Mouse (Mus musculus): ENCODE measurements around the gene Clmn. TPM values are rescaled to one million over a fixed set of nuclear protein-coding genes. Genes with fewer than 3 reads are reported as not detected.
A peak's percentile ranks its signal among the peaks of the same experiment; 100 is the strongest.

Clmn gene
- polyA plus RNA-seq, 1 experiment from 2014 or later = 4.9 TPM

- H3K9ac ChIP-seq = no peak overlapping the region
- WGBS = 95% methylated on average over 7 of the region's 7 CpGs
Measured at GRCm38 (mm10) chr12:104823722-104824121, 41.2 kb downstream of the Clmn start.

GRCm38 (mm10) chr12:104822838-104823599, 41.9 kb downstream of the Clmn start:
- H3K4me2 ChIP-seq = no peak overlapping the region
- H3K27ac ChIP-seq = peak overlapping the region; percentile 65; the same call in 1 of the 2 replicates
- peak; percentile 7; the same call in 1 of the 2 replicates for ATAC-seq (replicated peaks; ENCODE audit: low FRiP score)
- no peak overlapping the region for H3K4me3 ChIP-seq (replicated peaks)
- H3K9ac ChIP-seq = no peak overlapping the region
- no peaks in the 10 kb centered on the region for H3K36me3 ChIP-seq
- H3K9me3 ChIP-seq (replicated peaks) = no peaks in the 10 kb centered on the region
- H3K4me1 ChIP-seq = peaks cover 63% of the 10 kb centered on the region
- no peaks in the 10 kb centered on the region for H3K27me3 ChIP-seq
- 83% methylated on average over 10 of the region's 10 CpGs for WGBS

More at GRCm38 (mm10) chr12:104823722-104824121, 41.2 kb downstream of the Clmn start:
- Histone ChIP-seq H3K9me3 (replicated peaks) (no peaks in the 10 kb centered on the region), H3K27me3 (no peaks in the 10 kb centered on the region), H3K4me3 (replicated peaks) (no peak overlapping the region), H3K36me3 (no peaks in the 10 kb centered on the region), H3K4me1 (peaks cover 65% of the 10 kb centered on the region), H3K4me2 (no peak overlapping the region), H3K27ac (no peak overlapping the region)
- ATAC-seq (replicated peaks; ENCODE audit: low FRiP score) = no peak

GRCm38 (mm10) chr12:104822151-104822550, 42.7 kb downstream of the Clmn start:
- no peaks in the 10 kb centered on the region for H3K9me3 ChIP-seq (replicated peaks)

GRCm38 (mm10) chr12:104820061-104820460, 44.8 kb downstream of the Clmn start:
- no peak overlapping the region for H3K9ac ChIP-seq
- H3K4me2 ChIP-seq = no peak overlapping the region
- H3K9me3 ChIP-seq (replicated peaks) = no peaks in the 10 kb centered on the region
- H3K27me3 ChIP-seq = no peaks in the 10 kb centered on the region
- H3K4me1 ChIP-seq = peaks cover 63% of the 10 kb centered on the region
- no peak overlapping the region for H3K27ac ChIP-seq
- 64% methylated on average over 5 of the region's 5 CpGs for WGBS
- H3K36me3 ChIP-seq = no peaks in the 10 kb centered on the region
- ATAC-seq (replicated peaks; ENCODE audit: low FRiP score) = no peak
- H3K4me3 ChIP-seq (replicated peaks) = no peak overlapping the region

More at GRCm38 (mm10) chr12:104822151-104822550, 42.7 kb downstream of the Clmn start:
- 49% methylated on average over 8 of the region's 8 CpGs for WGBS
- Histone ChIP-seq H3K4me1 (peaks cover 66% of the 10 kb centered on the region), H3K27me3 (no peaks in the 10 kb centered on the region), H3K9ac (no peak overlapping the region), H3K4me3 (replicated peaks) (no peak overlapping the region), H3K27ac (peak overlapping the region; percentile 65), H3K4me2 (no peak overlapping the region), H3K36me3 (no peaks in the 10 kb centered on the region)
- ATAC-seq (replicated peaks; ENCODE audit: low FRiP score) = peak; percentile 35

- ATAC-seq (replicated peaks; ENCODE audit: low FRiP score) = no peak
- Histone ChIP-seq H3K4me3 (replicated peaks) (no peak overlapping the region), H3K36me3 (no peaks in the 10 kb centered on the region), H3K4me1 (peaks cover 62% of the 10 kb centered on the region), H3K4me2 (no peak overlapping the region), H3K9ac (no peak overlapping the region), H3K27ac (no peak overlapping the region), H3K9me3 (replicated peaks) (no peaks in the 10 kb centered on the region), H3K27me3 (no peaks in the 10 kb centered on the region)
- WGBS = 49% methylated on average over 8 of the region's 8 CpGs
Measured at GRCm38 (mm10) chr12:104819050-104819449, 45.8 kb downstream of the Clmn start.

- no peak overlapping the region for H3K4me2 ChIP-seq
- no peaks in the 10 kb centered on the region for H3K9me3 ChIP-seq (replicated peaks)
- no peak overlapping the region for H3K4me3 ChIP-seq (replicated peaks)
- no peaks in the 10 kb centered on the region for H3K27me3 ChIP-seq
- no peak for ATAC-seq (replicated peaks; ENCODE audit: low FRiP score)
- H3K4me1 ChIP-seq = peaks cover 61% of the 10 kb centered on the region
- WGBS = 77% methylated on average over 7 of the region's 7 CpGs
- H3K9ac ChIP-seq = no peak overlapping the region
- H3K36me3 ChIP-seq = no peaks in the 10 kb centered on the region
- no peak overlapping the region for H3K27ac ChIP-seq
Measured at GRCm38 (mm10) chr12:104818057-104818456, 46.8 kb downstream of the Clmn start.

- WGBS = 34% methylated on average over 12 of the region's 12 CpGs
- ATAC-seq (replicated peaks; ENCODE audit: low FRiP score) = no peak
- no peak overlapping the region for H3K4me3 ChIP-seq (replicated peaks)
- no peak overlapping the region for H3K9ac ChIP-seq
- H3K36me3 ChIP-seq = no peaks in the 10 kb centered on the region
- H3K27me3 ChIP-seq = no peaks in the 10 kb centered on the region
- H3K27ac ChIP-seq = peak overlapping the region; percentile 51; the same call in 1 of the 2 replicates
- H3K9me3 ChIP-seq (replicated peaks) = no peaks in the 10 kb centered on the region
- H3K4me2 ChIP-seq = no peak overlapping the region
- peaks cover 54% of the 10 kb centered on the region for H3K4me1 ChIP-seq
Measured at GRCm38 (mm10) chr12:104817172-104817866, 47.6 kb downstream of the Clmn start.

- ATAC-seq (replicated peaks; ENCODE audit: low FRiP score) = peak; percentile 52; the same call in 1 of the 2 replicates
- H3K27ac ChIP-seq = no peak overlapping the region
Measured at GRCm38 (mm10) chr12:104814291-104814690, 50.6 kb downstream of the Clmn start.

GRCm38 (mm10) chr12:104813762-104814161, 51.1 kb downstream of the Clmn start:
- H3K9me3 ChIP-seq (replicated peaks) = no peaks in the 10 kb centered on the region
- no peaks in the 10 kb centered on the region for H3K36me3 ChIP-seq
- peaks cover 51% of the 10 kb centered on the region for H3K4me1 ChIP-seq
- H3K4me3 ChIP-seq (replicated peaks) = no peak overlapping the region
- 0 out of 2 replicates have a peak, but pooled peaks cover 3% of the 10 kb centered on the region for H3K27me3 ChIP-seq
- H3K4me2 ChIP-seq = no peak overlapping the region
- no peak overlapping the region for H3K9ac ChIP-seq
- H3K27ac ChIP-seq = no peak overlapping the region
- no peak for ATAC-seq (replicated peaks; ENCODE audit: low FRiP score)
- 66% methylated on average over 13 of the region's 13 CpGs for WGBS

More at GRCm38 (mm10) chr12:104814291-104814690, 50.6 kb downstream of the Clmn start:
- H3K4me1 ChIP-seq = peaks cover 48% of the 10 kb centered on the region
- H3K9me3 ChIP-seq (replicated peaks) = no peaks in the 10 kb centered on the region
- no peak overlapping the region for H3K4me3 ChIP-seq (replicated peaks)
- peak overlapping the region; percentile 2; the same call in 1 of the 2 replicates for H3K4me2 ChIP-seq
- WGBS = 27% methylated on average over 7 of the region's 7 CpGs
- 0 out of 2 replicates have a peak, but pooled peaks cover 3% of the 10 kb centered on the region for H3K27me3 ChIP-seq
- H3K36me3 ChIP-seq = no peaks in the 10 kb centered on the region
- no peak overlapping the region for H3K9ac ChIP-seq

- H3K27ac ChIP-seq = no peak overlapping the region
- H3K36me3 ChIP-seq = no peaks in the 10 kb centered on the region
- no peak overlapping the region for H3K4me2 ChIP-seq
- no peaks in the 10 kb centered on the region for H3K9me3 ChIP-seq (replicated peaks)
- H3K4me1 ChIP-seq = peaks cover 56% of the 10 kb centered on the region
- no peak for ATAC-seq (replicated peaks; ENCODE audit: low FRiP score)
- WGBS = 71% methylated on average over 4 of the region's 4 CpGs
- H3K9ac ChIP-seq = no peak overlapping the region
- H3K27me3 ChIP-seq = 0 out of 2 replicates have a peak, but pooled peaks cover 3% of the 10 kb centered on the region
- no peak overlapping the region for H3K4me3 ChIP-seq (replicated peaks)
Measured at GRCm38 (mm10) chr12:104812711-104813110, 52.2 kb downstream of the Clmn start.

GRCm38 (mm10) chr12:104810923-104811443, 53.9 kb downstream of the Clmn start:
- WGBS = 46% methylated on average over 7 of the region's 7 CpGs
- H3K9me3 ChIP-seq (replicated peaks) = no peaks in the 10 kb centered on the region
- H3K27ac ChIP-seq = no peak overlapping the region
- no peak overlapping the region for H3K4me3 ChIP-seq (replicated peaks)
- H3K4me2 ChIP-seq = no peak overlapping the region
- no peak for ATAC-seq (replicated peaks; ENCODE audit: low FRiP score)
- H3K4me1 ChIP-seq = peaks cover 51% of the 10 kb centered on the region
- H3K9ac ChIP-seq = no peak overlapping the region
- H3K36me3 ChIP-seq = no peaks in the 10 kb centered on the region
- 0 out of 2 replicates have a peak, but pooled peaks cover 3% of the 10 kb centered on the region for H3K27me3 ChIP-seq
